In the genomic region with DNA sequence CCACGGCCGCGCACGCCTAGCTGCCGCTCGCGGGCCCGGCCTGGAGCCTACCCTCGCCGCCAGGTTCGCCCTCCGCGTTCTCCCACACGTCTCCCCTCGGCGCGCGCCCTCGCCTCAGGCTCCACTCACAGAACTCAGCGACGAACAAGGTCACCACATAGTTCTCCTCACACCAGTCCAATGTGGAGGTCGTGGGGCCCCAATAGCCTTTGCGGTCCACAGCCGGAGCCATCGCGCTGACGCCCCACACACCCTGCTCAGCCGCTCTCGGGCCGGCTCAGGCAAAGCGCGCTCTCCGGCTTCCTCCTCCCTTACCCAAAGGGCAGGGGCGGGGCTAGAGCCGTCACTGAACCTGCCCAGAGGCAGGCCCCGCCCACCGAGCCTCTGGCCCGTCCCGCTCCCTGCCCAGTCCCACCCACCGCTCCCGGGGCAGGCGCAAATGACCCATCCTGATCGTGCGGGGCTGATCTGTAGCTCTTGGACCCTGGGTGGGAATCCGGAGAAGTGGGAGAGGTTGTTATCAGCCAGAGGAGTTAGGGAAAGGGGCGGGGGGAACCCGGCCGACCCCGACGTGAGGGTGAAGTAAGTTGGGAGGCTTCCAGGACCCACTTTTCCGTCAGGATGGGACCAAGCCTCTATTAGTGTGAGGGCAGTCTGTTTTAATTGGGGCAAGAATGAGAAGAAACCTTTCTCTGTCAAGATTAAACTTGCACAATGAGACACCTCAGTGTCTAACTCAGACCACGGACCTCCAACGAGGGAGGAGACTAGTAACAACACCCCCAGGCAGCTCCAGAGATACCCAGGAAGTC, we compare ENCODE assay signal across 8 mouse cellular contexts. TPM values are rescaled to one million over a fixed set of nuclear protein-coding genes. Genes with fewer than 3 reads are reported as not detected.
A peak's percentile ranks its signal among the peaks of the same experiment; 100 is the strongest.
DNase-seq lines count a peak whose midpoint lies in the region; ATAC-seq and TF ChIP-seq lines count a peak whose summit lies in the region.

No protein-coding gene starts in this region.

- H3ac ChIP-seq in C2C12 (ENCODE audit: control insufficient read depth, insufficient read length, low read depth), result peak overlapping the region; percentile 76

- peaks cover 36% of the 10 kb centered on the region for H3K4me1 ChIP-seq in erythroblast, embryonic 14.5 days (ENCODE audit: control insufficient read depth)
- peaks cover 22% of the 10 kb centered on the region for H3K4me1 ChIP-seq in heart, embryonic 13.5 days
- H3K4me1 ChIP-seq in liver, embryonic 12.5 days, result peaks cover 29% of the 10 kb centered on the region
- 0 out of 2 replicates have a peak, but pooled peaks cover 6% of the 10 kb centered on the region for H3K4me1 ChIP-seq in stomach, embryonic 15.5 days

- no peaks in the 10 kb centered on the region for H3K9me3 ChIP-seq in erythroblast, embryonic 14.5 days (ENCODE audit: control insufficient read depth, low read length)
- no peaks in the 10 kb centered on the region for H3K9me3 ChIP-seq in heart, embryonic 13.5 days
- no peaks in the 10 kb centered on the region for H3K9me3 ChIP-seq in liver, embryonic 12.5 days (replicated peaks)
- no peaks in the 10 kb centered on the region for H3K9me3 ChIP-seq in stomach, embryonic 15.5 days

- ATAC-seq in heart, embryonic 13.5 days (ENCODE audit: extremely low read depth, insufficient number of reproducible peaks, low FRiP score, low TSS enrichment), result peak; percentile 98
- ATAC-seq in liver, embryonic 12.5 days, result peak; percentile 98
- ATAC-seq in stomach, embryonic 15.5 days (ENCODE audit: insufficient read depth, low FRiP score, low read depth), result peak; percentile 99

- H3K27me3 ChIP-seq in C2C12 (ENCODE audit: control insufficient read depth, insufficient read depth, insufficient read length), result no peaks in the 10 kb centered on the region
- peaks cover 22% of the 10 kb centered on the region for H3K27me3 ChIP-seq in erythroblast, embryonic 14.5 days (ENCODE audit: control insufficient read depth)
- peaks cover 4% of the 10 kb centered on the region for H3K27me3 ChIP-seq in heart, embryonic 13.5 days (replicated peaks)
- H3K27me3 ChIP-seq in liver, embryonic 12.5 days (replicated peaks), result peaks cover 7% of the 10 kb centered on the region
- no peaks in the 10 kb centered on the region for H3K27me3 ChIP-seq in stomach, embryonic 15.5 days (replicated peaks)

- no peaks in the 10 kb centered on the region for H3K79me3 ChIP-seq in C2C12 (ENCODE audit: low read depth)

- no peak for TF ChIP-seq CTCF in C2C12 (IDR thresholded peaks at IDR 0.05; ENCODE audit: control insufficient read depth, insufficient read depth, insufficient read length)
- no peak; the same call in 1 of the 2 replicates for TF ChIP-seq CTCF in brain, embryonic 14.5 days (IDR thresholded peaks at IDR 0.05; ENCODE audit: borderline replicate concordance, extremely low read depth, insufficient read depth, insufficient read length)

- TF ChIP-seq POLR2A in brain, embryonic 14.5 days (IDR thresholded peaks at IDR 0.05; ENCODE audit: borderline replicate concordance, extremely low read depth, insufficient read depth, insufficient read length, poor library complexity, severe bottlenecking), result peak; percentile 88; the same call in 1 of the 2 replicates

- H3K4me2 ChIP-seq in heart, embryonic 13.5 days, result peak overlapping the region; percentile 90
- H3K4me2 ChIP-seq in liver, embryonic 12.5 days, result peak overlapping the region; percentile 88
- peak overlapping the region; percentile 91 for H3K4me2 ChIP-seq in stomach, embryonic 15.5 days

- peak; percentile 94 for DNase-seq in brain, embryonic 14.5 days (ENCODE audit: low read depth)
- peak; percentile 99 for DNase-seq in kidney, postnatal 10 days
- DNase-seq in natural killer cell, adult 2 months (ENCODE audit: low spot score in 2 of 2), result peak; percentile 87 to 89

- under 1% methylated on average over 51 of the region's 53 CpGs for WGBS in heart, embryonic 13.5 days
- WGBS in liver, embryonic 12.5 days (ENCODE audit: insufficient replicate concordance), result under 1% methylated on average over 53 of the region's 53 CpGs
- under 1% methylated on average over 52 of the region's 53 CpGs for WGBS in stomach, embryonic 15.5 days

- peak overlapping the region; percentile 87 for H3K9ac ChIP-seq in heart, embryonic 13.5 days
- H3K9ac ChIP-seq in liver, embryonic 12.5 days, result peak overlapping the region; percentile 89
- H3K9ac ChIP-seq in stomach, embryonic 15.5 days, result peak overlapping the region; percentile 74

- H3K36me3 ChIP-seq in C2C12 (ENCODE audit: control insufficient read depth, insufficient read depth), result no peaks in the 10 kb centered on the region
- peaks cover 7% of the 10 kb centered on the region for H3K36me3 ChIP-seq in erythroblast, embryonic 14.5 days (ENCODE audit: control insufficient read depth)
- no peaks in the 10 kb centered on the region for H3K36me3 ChIP-seq in heart, embryonic 13.5 days
- no peaks in the 10 kb centered on the region for H3K36me3 ChIP-seq in liver, embryonic 12.5 days
- H3K36me3 ChIP-seq in stomach, embryonic 15.5 days, result no peaks in the 10 kb centered on the region

- peak overlapping the region; percentile 39 for H3K4me3 ChIP-seq in C2C12 (ENCODE audit: insufficient read depth, poor library complexity, severe bottlenecking)
- H3K4me3 ChIP-seq in erythroblast, embryonic 14.5 days (replicated peaks), result peak overlapping the region; percentile 98
- peak overlapping the region; percentile 70 for H3K4me3 ChIP-seq in heart, embryonic 13.5 days
- peak overlapping the region; percentile 79 for H3K4me3 ChIP-seq in liver, embryonic 12.5 days
- peak overlapping the region; percentile 89 for H3K4me3 ChIP-seq in stomach, embryonic 15.5 days (replicated peaks)

- H3K79me2 ChIP-seq in C2C12 (ENCODE audit: control insufficient read depth, insufficient read depth), result no peaks in the 10 kb centered on the region

- peak overlapping the region; percentile 68 for H3K27ac ChIP-seq in heart, embryonic 13.5 days (replicated peaks)
- peak overlapping the region; percentile 77 for H3K27ac ChIP-seq in liver, embryonic 12.5 days
- peak overlapping the region; percentile 75 for H3K27ac ChIP-seq in stomach, embryonic 15.5 days

TF ChIP-seq in C2C12, 6 proteins besides CTCF, POLR2A, EP300 and RAD21:
- TF ChIP-seq USF1 (IDR thresholded peaks at IDR 0.05; ENCODE audit: low read depth) (no peak), MAX (IDR thresholded peaks at IDR 0.05) (no peak), FOSL1 (IDR thresholded peaks at IDR 0.05; ENCODE audit: insufficient read depth, low read length, poor library complexity, severe bottlenecking) (no peak), MYOD1 (IDR thresholded peaks at IDR 0.05; ENCODE audit: control insufficient read depth, insufficient read length, low read depth) (no peak), CEBPB (IDR thresholded peaks at IDR 0.05; ENCODE audit: low read depth) (no peak), MYOG (IDR thresholded peaks at IDR 0.05; ENCODE audit: control insufficient read depth, extremely low read depth, insufficient read length) (no peak)
TF ChIP-seq in C2C12: peak in this region for 0.

RNA-seq across cellular contexts. Expression of a gene that starts 11.6 kb away (rescaled TPM):
- polyA plus RNA-seq in C2C12 (2012; fragmentation: generic; extraction: Trizol), result 7.6 TPM
- polyA plus RNA-seq in brain, embryonic 14.5 days (2012; rRNA removed), result 10.5 and 11.0 TPM in 2 replicates
- polyA plus RNA-seq in erythroblast, embryonic 14.5 days (2012), result 0.07 and 0.15 TPM in 2 replicates
- 18.9 and 24.6 TPM in 2 replicates for polyA plus RNA-seq in heart, embryonic 13.5 days (2015; fragmentation: Nextera tagmentation; extraction: Ambion mirVana)
- 24.6 and 26.6 TPM in 2 replicates for polyA plus RNA-seq in liver, embryonic 12.5 days (2016; fragmentation: Nextera tagmentation; extraction: Ambion mirVana)
- 25.7 and 27.4 TPM in 2 replicates for polyA plus RNA-seq in stomach, embryonic 15.5 days (2015; fragmentation: Nextera tagmentation; extraction: Ambion mirVana)

RNA-seq across cellular contexts. Expression of a gene that starts 51.7 kb away (rescaled TPM):
- 9.6 TPM for polyA plus RNA-seq in C2C12 (2012; fragmentation: generic; extraction: Trizol)
- 16.0 and 19.1 TPM in 2 replicates for polyA plus RNA-seq in brain, embryonic 14.5 days (2012; rRNA removed)
- polyA plus RNA-seq in erythroblast, embryonic 14.5 days (2012), result 0.03 TPM in 1 of 2 replicates, not detected in the other
- polyA plus RNA-seq in heart, embryonic 13.5 days (2015; fragmentation: Nextera tagmentation; extraction: Ambion mirVana), result 5.7 and 6.7 TPM in 2 replicates
- polyA plus RNA-seq in liver, embryonic 12.5 days (2016; fragmentation: Nextera tagmentation; extraction: Ambion mirVana), result 1.6 and 2.1 TPM in 2 replicates
- 10.2 and 10.9 TPM in 2 replicates for polyA plus RNA-seq in stomach, embryonic 15.5 days (2015; fragmentation: Nextera tagmentation; extraction: Ambion mirVana)

Comparison
In these comparisons a context has a peak if more than half of its experiments do, and no peak if none do; other contexts are left out.
1. Peak in every context shown above with its lines: DNase-seq, ATAC-seq, H3K4me3 ChIP-seq and H3K27ac ChIP-seq.
2. H3K4me3 ChIP-seq: peak in every context shown above with its lines; median percentile 98 in erythroblast, embryonic 14.5 days; 89 in stomach, embryonic 15.5 days; 79 in liver, embryonic 12.5 days; 70 in heart, embryonic 13.5 days; 39 in C2C12.